In the genomic region with DNA sequence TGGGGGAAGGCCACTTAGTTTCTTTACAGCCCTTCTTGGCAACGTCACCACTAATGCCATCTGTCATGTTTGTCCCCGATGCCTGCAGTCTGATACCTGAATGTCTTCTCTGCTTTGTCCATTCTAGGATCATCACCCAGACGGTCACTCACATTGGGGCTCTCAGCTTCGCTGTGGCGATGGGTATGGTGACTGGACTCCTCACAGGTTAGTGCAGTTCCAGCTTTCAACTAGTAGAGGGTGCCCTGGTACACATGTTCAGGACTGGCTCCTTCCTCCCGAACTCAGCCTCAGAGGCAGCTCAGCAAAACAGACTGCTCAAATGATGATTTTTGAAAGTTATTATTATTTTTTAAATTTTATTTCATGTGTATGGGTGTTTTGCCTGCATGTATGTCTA, we compare ENCODE assay signal across 1 mouse cellular context.
TF ChIP-seq lines count a peak whose summit lies in the region.

No protein-coding gene starts in this region.

TF ChIP-seq in CH12.LX, 34 proteins besides CTCF, POLR2A, EP300 and RAD21:
- TF ChIP-seq ETS1 (conservative IDR thresholded peaks at IDR 0.05; ENCODE audit: low read depth, low read length) (no peak), SMC3 (IDR thresholded peaks at IDR 0.05; ENCODE audit: low read depth, low read length) (peak; percentile 69), MYC (IDR thresholded peaks at IDR 0.05; ENCODE audit: low read depth, low read length) (0 out of 2 replicates have a peak, but pooled peaks have one; percentile 40), TCF12 (IDR thresholded peaks at IDR 0.05; ENCODE audit: low read depth, low read length) (0 out of 2 replicates have a peak, but pooled peaks have one; percentile 11), GABPA (IDR thresholded peaks at IDR 0.05; ENCODE audit: insufficient replicate concordance, low read depth, low read length) (no peak), KAT2A (IDR thresholded peaks at IDR 0.05; ENCODE audit: insufficient replicate concordance, low read length) (no peak)
